Mouse (Mus musculus) lung, postnatal 0 days (tissue): ENCODE data around the gene Brd7. TPM values are rescaled to one million over a fixed set of nuclear protein-coding genes. Genes with fewer than 3 reads are reported as not detected.

ENCODE experiments used
- ATAC-seq: fragments of 200-750 bp; cut with Nextera tagmentation; 2 replicates; pipeline ENCODE4 v1.8.0; 2017; ENCODE audit warnings: moderate library complexity
- DNase-seq: peaks from one replicate; pipeline ENCODE4 v3.0.0-alpha.2; 2016; ENCODE audit warnings: low spot score
- H3K27ac ChIP-seq: fragments of 300-500 bp; sonication (generic); 2 replicates; pipeline ENCODE4 v1.5.1; 2014; ENCODE audit warnings: antibody characterized with exemption, mild to moderate bottlenecking, low read length, mixed read lengths
- H3K27me3 ChIP-seq: fragments of 300-500 bp; sonication (generic); replicated peaks from 2 replicates; pipeline ENCODE4 v1.6.1; 2014; ENCODE audit warnings: low read length, mixed read lengths; ENCODE audit not compliant: insufficient read depth
- H3K36me3 ChIP-seq: fragments of 300-500 bp; sonication (generic); 2 replicates; pipeline ENCODE4 v1.6.1; 2014; ENCODE audit warnings: low read length, mixed read lengths; ENCODE audit not compliant: insufficient read depth
- H3K4me1 ChIP-seq: fragments of 300-500 bp; sonication (generic); 2 replicates; pipeline ENCODE4 v1.6.1; 2014; ENCODE audit warnings: antibody characterized with exemption, low read depth, low read length, mixed read lengths; ENCODE audit not compliant: insufficient read depth
- H3K4me2 ChIP-seq: fragments of 300-500 bp; sonication (generic); replicated peaks from 2 replicates; pipeline ENCODE4 v1.6.1; 2014; ENCODE audit warnings: low read depth, mild to moderate bottlenecking, low read length, moderate library complexity, mixed read lengths
- H3K4me3 ChIP-seq: fragments of 300-500 bp; sonication (generic); 2 replicates; pipeline ENCODE4 v1.5.1; 2014; ENCODE audit warnings: low read depth, low read length
- H3K9ac ChIP-seq: fragments of 300-500 bp; sonication (generic); replicated peaks from 2 replicates; pipeline ENCODE4 v1.6.1; 2014; ENCODE audit warnings: low read depth, mild to moderate bottlenecking
- H3K9me3 ChIP-seq: fragments of 300-500 bp; sonication (generic); 2 replicates; pipeline ENCODE4 v1.6.1; 2016; ENCODE audit warnings: low read length, mixed read lengths
- CTCF ChIP-seq: IDR thresholded peaks from 2 replicates; pipeline ENCODE4 v1.5.1; 2016; ENCODE audit warnings: antibody characterized with exemption, mild to moderate bottlenecking
- EP300 ChIP-seq: IDR thresholded peaks from 2 replicates; pipeline ENCODE4 v1.6.1; 2016; ENCODE audit warnings: antibody characterized with exemption, mild to moderate bottlenecking, control low read depth
- WGBS: fragments of 180-500 bp; shearing (Covaris S2); extraction: QIAGEN DNeasy Blood & Tissue Kit; methylation state at CpG from one replicate; pipeline ENCODE4 v1.1.7; 2014; 5-methylcytosine and 5-hydroxymethylcytosine counted together
- polyA plus RNA-seq: library from polyadenylated mRNA; unstranded; fragments of >200 nt; fragmentation: Nextera tagmentation; extraction: Ambion mirVana; gene quantifications from 2 replicates; pipeline ENCODE4 v1.2.1, GENCODE M21; 2015

Brd7 gene
- polyA plus RNA-seq, 1 experiment from 2014 or later, result 116 TPM

GRCm38 (mm10) chr8:88390749-88391148 lies 28.8 kb upstream of the Brd7 start:
- Histone ChIP-seq H3K9ac (no peak overlapping the region), H3K36me3 (no peaks in the 10 kb centered on the region), H3K4me3 (no peak overlapping the region), H3K4me1 (no peaks in the 10 kb centered on the region), H3K27ac (no peak overlapping the region), H3K9me3 (no peaks in the 10 kb centered on the region), H3K27me3 (no peaks in the 10 kb centered on the region), H3K4me2 (no peak overlapping the region)
- no peak for ATAC-seq
- DNase-seq, result no peak
- no peak for TF ChIP-seq EP300
- peak; percentile 62 for TF ChIP-seq CTCF
- 74% methylated on average over 1 of the region's 1 CpGs for WGBS

GRCm38 (mm10) chr8:88388691-88389239 lies 26.8 kb upstream of the Brd7 start:
- H3K27ac ChIP-seq, result peak overlapping the region; percentile 63; the same call in 1 of the 2 replicates
- H3K27me3 ChIP-seq, result no peaks in the 10 kb centered on the region
- H3K9me3 ChIP-seq, result no peaks in the 10 kb centered on the region
- WGBS, result 52% methylated on average over 7 of the region's 7 CpGs
- no peak overlapping the region for H3K4me2 ChIP-seq
- ATAC-seq (peak; percentile 87), DNase-seq (peak; percentile 85)
- peak; percentile 78; the same call in 1 of the 2 replicates for TF ChIP-seq EP300
- peak; percentile 33; the same call in 1 of the 2 replicates for TF ChIP-seq CTCF
- no peak overlapping the region for H3K9ac ChIP-seq
- no peak overlapping the region for H3K4me3 ChIP-seq
- H3K4me1 ChIP-seq, result no peaks in the 10 kb centered on the region
- no peaks in the 10 kb centered on the region for H3K36me3 ChIP-seq

- Histone ChIP-seq H3K4me2 (no peak overlapping the region), H3K4me1 (no peaks in the 10 kb centered on the region), H3K9ac (no peak overlapping the region), H3K9me3 (no peaks in the 10 kb centered on the region), H3K36me3 (no peaks in the 10 kb centered on the region), H3K27me3 (no peaks in the 10 kb centered on the region), H3K27ac (no peak overlapping the region), H3K4me3 (no peak overlapping the region)
- TF ChIP-seq CTCF (no peak), EP300 (no peak)
- DNase-seq, result no peak
- WGBS, result 48% methylated on average over 8 of the region's 8 CpGs
- ATAC-seq, result no peak
Observed at GRCm38 (mm10) chr8:88387874-88388273, 25.9 kb upstream of the Brd7 start.

- Histone ChIP-seq H3K36me3 (no peaks in the 10 kb centered on the region), H3K4me1 (no peaks in the 10 kb centered on the region), H3K9me3 (no peaks in the 10 kb centered on the region), H3K4me3 (no peak overlapping the region), H3K4me2 (no peak overlapping the region), H3K27ac (no peak overlapping the region), H3K9ac (no peak overlapping the region), H3K27me3 (no peaks in the 10 kb centered on the region)
- ATAC-seq (no peak), DNase-seq (no peak)
- no peak for TF ChIP-seq EP300
- peak; percentile 47 for TF ChIP-seq CTCF
- 89% methylated on average over 2 of the region's 2 CpGs for WGBS
Observed at GRCm38 (mm10) chr8:88383164-88383556, 21.2 kb upstream of the Brd7 start.

- H3K4me2 ChIP-seq, result no peak overlapping the region
- no peak for ATAC-seq
- no peaks in the 10 kb centered on the region for H3K27me3 ChIP-seq
- H3K36me3 ChIP-seq, result no peaks in the 10 kb centered on the region
- H3K27ac ChIP-seq, result no peak overlapping the region
- 67% methylated on average over 31 of the region's 31 CpGs for WGBS
- H3K9me3 ChIP-seq, result no peaks in the 10 kb centered on the region
- no peak for TF ChIP-seq EP300
- H3K4me1 ChIP-seq, result no peaks in the 10 kb centered on the region
- no peak for DNase-seq
- H3K4me3 ChIP-seq, result no peak overlapping the region
- no peak overlapping the region for H3K9ac ChIP-seq
Observed at GRCm38 (mm10) chr8:88382311-88383163, 20.5 kb upstream of the Brd7 start.

- ATAC-seq, result peak; percentile 65
- H3K27ac ChIP-seq, result no peak overlapping the region
- no peaks in the 10 kb centered on the region for H3K27me3 ChIP-seq
- no peak overlapping the region for H3K4me3 ChIP-seq
- no peak overlapping the region for H3K9ac ChIP-seq
- H3K4me1 ChIP-seq, result no peaks in the 10 kb centered on the region
- no peak overlapping the region for H3K4me2 ChIP-seq
- TF ChIP-seq EP300 (0 out of 2 replicates have a peak, but pooled peaks have one; percentile 13), CTCF (no peak)
- no peaks in the 10 kb centered on the region for H3K36me3 ChIP-seq
- H3K9me3 ChIP-seq, result no peaks in the 10 kb centered on the region
- WGBS, result 65% methylated on average over 7 of the region's 7 CpGs
- DNase-seq, result peak; percentile 26
Observed at GRCm38 (mm10) chr8:88380497-88380896, 18.5 kb upstream of the Brd7 start.
